Mouse (Mus musculus): ENCODE measurements around the gene Il17a.

- TF ChIP-seq POLR2A (IDR thresholded peaks at IDR 0.05; ENCODE audit: low read depth, low read length) (no peak), CTCF (IDR thresholded peaks at IDR 0.05; ENCODE audit: extremely low read depth, insufficient read depth, insufficient read length, insufficient replicate concordance) (no peak)
Observed at GRCm38 (mm10) chr1:20683853-20684252, 46.9 kb upstream of the Il17a start.

All from spleen, adult 2 months (tissue).